Comparison of ENCODE assay signal across 8 mouse cellular contexts in genomic region chr17:12327847-12328518, GRCm38 (mm10). TPM values are rescaled to one million over a fixed set of nuclear protein-coding genes. Genes with fewer than 3 reads are reported as not detected.
DNase-seq lines count a peak whose midpoint lies in the region; ATAC-seq and TF ChIP-seq lines count a peak whose summit lies in the region.

No protein-coding gene starts in this region.

- H3K36me3 ChIP-seq in intestine, postnatal 0 days (ENCODE audit: control insufficient read depth, insufficient read depth): 0 out of 2 replicates have a peak, but pooled peaks cover 3% of the 10 kb centered on the region

- WGBS in intestine, postnatal 0 days: 25% methylated on average over 14 of the region's 14 CpGs

- peak overlapping the region; percentile 37 for H3K4me2 ChIP-seq in intestine, postnatal 0 days (replicated peaks; ENCODE audit: low read depth)

- ATAC-seq in cerebellum, adult (ENCODE audit: insufficient number of reproducible peaks, low FRiP score, low TSS enrichment): no peak
- 0 out of 2 replicates have a peak, but pooled peaks have one; percentile 54 for ATAC-seq in intestine, postnatal 0 days

- TF ChIP-seq CTCF in intestine, postnatal 0 days (IDR thresholded peaks at IDR 0.05; ENCODE audit: low read depth): no peak

- no peaks in the 10 kb centered on the region for H3K9me3 ChIP-seq in intestine, postnatal 0 days (ENCODE audit: control insufficient read depth)

- no peaks in the 10 kb centered on the region for H3K4me1 ChIP-seq in intestine, postnatal 0 days (replicated peaks; ENCODE audit: control insufficient read depth, insufficient read depth, low read length)

- peak overlapping the region; percentile 28; the same call in 1 of the 2 replicates for H3K27ac ChIP-seq in intestine, postnatal 0 days (ENCODE audit: low read depth, low read length)

- H3K27me3 ChIP-seq in intestine, postnatal 0 days (replicated peaks; ENCODE audit: control insufficient read depth, insufficient read depth, low read length): no peaks in the 10 kb centered on the region

- no peak overlapping the region for H3K4me3 ChIP-seq in intestine, postnatal 0 days (ENCODE audit: low read depth, low read length)

- no peak overlapping the region for H3K9ac ChIP-seq in intestine, postnatal 0 days (ENCODE audit: low read depth, low read length)

- peak; percentile 43 for DNase-seq in cerebellum, adult 9-11 months
- DNase-seq in adrenal gland, postnatal 25 days: peak; percentile 80
- DNase-seq in gastrocnemius, postnatal 4 days (ENCODE audit: low spot score in 2 of 2): peak; percentile 56 to 79
- DNase-seq in lung, postnatal 25 days (ENCODE audit: low spot score): peak; percentile 76
- peak; percentile 62 to 79 for DNase-seq in urinary bladder, postnatal 36 days (ENCODE audit: low spot score in 2 of 2)
- DNase-seq in thymus, adult 18-20 months: no peak

RNA-seq across cellular contexts. Expression of gene Map3k4, which starts 9.4 kb away (rescaled TPM):
- 22.2 and 33.3 TPM in 2 replicates for total RNA-seq in adrenal gland, postnatal 25 days (2021)
- 10 to 100 TPM; 26.1 to 32.0 TPM for total RNA-seq in gastrocnemius, postnatal 4 days (2021)
- polyA plus RNA-seq in intestine, postnatal 0 days (2015; fragmentation: Nextera tagmentation; extraction: Ambion mirVana): 29.3 and 34.7 TPM in 2 replicates

RNA-seq across cellular contexts. Expression of gene Plg, which starts 50.4 kb away (rescaled TPM):
- total RNA-seq in adrenal gland, postnatal 25 days (2021): 16.7 TPM in 1 of 2 replicates, not detected in the other
- 1 to 10 TPM in 1 of 2 experiments, under 1 TPM in 1; 0.52 to 4.1 TPM for total RNA-seq in gastrocnemius, postnatal 4 days (2021)
- polyA plus RNA-seq in intestine, postnatal 0 days (2015; fragmentation: Nextera tagmentation; extraction: Ambion mirVana): 0.10 and 0.13 TPM in 2 replicates

Comparison
In these comparisons a context has a peak if more than half of its experiments do, and no peak if none do; other contexts are left out.
1. DNase-seq: peak in cerebellum, adult 9-11 months (single experiment), adrenal gland, postnatal 25 days (single experiment), gastrocnemius, postnatal 4 days (2 of 2), lung, postnatal 25 days (single experiment) and urinary bladder, postnatal 36 days (2 of 2); none in thymus, adult 18-20 months (0 of 2).